Mouse (Mus musculus) brain, adult 2 months (tissue): ENCODE data around the gene Rsph6a.

Experiments used
- DNase-seq: peaks from one replicate; pipeline ENCODE4 v3.0.0; 2011; ENCODE audit warnings: low read depth, low spot score

Gene Rsph6a

DNA sequence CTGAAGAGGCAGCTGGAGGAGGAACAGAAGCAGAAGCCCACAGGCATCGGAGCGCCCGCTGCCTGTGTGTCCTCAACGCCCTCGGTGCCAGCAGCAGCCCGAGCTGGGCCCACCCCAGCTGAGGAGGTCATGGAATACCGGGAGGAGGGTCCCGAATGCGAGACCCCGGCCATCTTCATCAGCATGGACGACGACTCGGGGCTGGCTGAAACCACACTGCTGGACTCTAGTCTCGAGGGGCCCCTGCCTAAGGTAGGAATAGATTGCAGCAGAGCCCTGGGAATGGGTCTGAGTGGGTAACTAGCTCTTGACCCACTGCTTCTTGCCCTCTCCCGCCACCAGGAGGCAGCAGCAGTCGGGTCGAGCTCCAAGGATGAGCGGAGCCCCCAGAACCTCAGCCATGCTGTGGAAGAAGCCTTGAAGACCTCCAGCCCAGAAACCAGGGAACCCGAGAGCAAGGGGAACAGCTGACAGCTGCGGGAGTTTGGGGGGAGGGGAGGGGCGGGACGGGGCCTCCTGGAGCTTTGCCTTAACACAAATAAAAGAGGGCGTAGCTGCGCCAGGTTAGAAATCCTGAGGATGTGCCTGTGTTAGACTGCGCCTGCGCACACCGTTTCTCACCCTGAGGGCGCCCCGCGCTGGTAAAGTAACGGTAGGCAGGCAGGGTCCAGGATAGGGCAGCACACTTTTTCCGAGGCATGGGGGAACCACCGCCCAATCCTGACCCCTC, at the start of gene Rsph6a:
Gene Rsph6a, plus strand, starts transcription at position 644 of the 730 bp plus-strand sequence.
- DNase-seq, result peak; percentile 73

GRCm38 (mm10) chr7:19005417-19006121, 48.9 kb upstream of the Rsph6a start:
- no peak for DNase-seq

DNA sequence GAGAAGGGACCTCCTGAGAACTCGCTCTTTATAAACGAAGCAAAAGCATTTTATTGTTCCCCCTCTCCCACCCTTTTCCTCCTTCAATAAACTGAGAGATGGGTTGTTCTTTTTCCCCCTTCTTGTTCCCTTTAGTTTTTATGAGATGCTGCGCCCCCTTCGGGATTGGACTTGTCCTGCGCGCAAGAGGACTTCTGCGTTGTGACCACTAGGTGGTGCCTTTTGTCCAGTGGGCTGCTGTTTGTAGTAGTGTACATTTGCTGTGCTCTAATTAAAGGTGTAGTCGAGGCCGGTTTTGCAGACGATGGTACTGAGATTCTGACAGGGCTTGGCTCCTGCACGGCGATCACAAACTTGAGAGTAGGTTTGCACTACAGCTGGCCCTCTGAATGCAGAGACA, 48.0 kb upstream of the Rsph6a start:
- DNase-seq, result peak; percentile 95

- no peak for DNase-seq
Measured at GRCm38 (mm10) chr7:19007026-19007977, 47.2 kb upstream of the Rsph6a start.

GRCm38 (mm10) chr7:19010581-19010980, 43.9 kb upstream of the Rsph6a start:
- DNase-seq, result no peak

GRCm38 (mm10) chr7:19012025-19012621, 42.4 kb upstream of the Rsph6a start:
- no peak for DNase-seq

DNA sequence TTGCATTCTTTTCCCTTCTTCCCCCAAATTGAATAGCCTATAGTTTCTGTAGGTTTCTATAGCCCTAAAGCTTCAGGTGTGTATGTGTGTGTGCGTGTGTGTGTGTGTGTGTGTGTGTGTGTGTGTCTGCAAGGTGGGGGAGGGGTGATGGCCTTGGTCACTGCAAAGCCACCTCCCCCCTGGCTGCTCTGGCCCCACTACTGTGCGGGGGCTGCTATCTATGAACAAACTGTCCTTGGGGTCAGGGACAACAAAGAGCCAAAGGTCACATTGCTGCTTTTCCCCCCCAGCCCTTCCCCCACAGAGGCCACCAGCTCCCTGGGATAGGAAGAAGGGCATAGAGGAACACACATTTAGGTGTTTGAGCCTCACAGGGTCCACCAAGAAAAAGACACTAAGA, 41.6 kb upstream of the Rsph6a start:
- no peak for DNase-seq

DNA sequence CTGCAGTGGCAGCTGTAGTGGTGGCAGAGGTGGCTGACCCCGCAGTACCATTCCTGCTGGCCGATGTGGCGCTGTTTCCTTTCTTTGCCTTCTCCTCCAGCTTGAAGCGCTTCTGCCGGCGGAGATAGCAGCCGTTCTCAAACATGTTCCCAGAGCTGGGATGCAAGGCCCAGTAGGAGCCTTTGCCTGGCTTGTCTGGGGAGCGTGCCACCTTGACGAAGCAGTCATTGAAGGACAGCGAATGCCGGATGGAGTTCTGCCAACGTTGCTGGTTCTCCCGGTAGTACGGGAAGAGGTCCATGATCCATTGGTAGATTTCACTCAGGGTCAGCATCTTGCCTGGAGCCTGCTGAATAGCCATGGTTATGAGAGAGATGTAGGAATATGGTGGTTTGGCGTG, 40.0 kb upstream of the Rsph6a start:
- no peak for DNase-seq

- no peak for DNase-seq
Measured at GRCm38 (mm10) chr7:19016042-19016441, 38.4 kb upstream of the Rsph6a start.

- no peak for DNase-seq
Measured at GRCm38 (mm10) chr7:19017909-19018308, 36.6 kb upstream of the Rsph6a start.

DNA sequence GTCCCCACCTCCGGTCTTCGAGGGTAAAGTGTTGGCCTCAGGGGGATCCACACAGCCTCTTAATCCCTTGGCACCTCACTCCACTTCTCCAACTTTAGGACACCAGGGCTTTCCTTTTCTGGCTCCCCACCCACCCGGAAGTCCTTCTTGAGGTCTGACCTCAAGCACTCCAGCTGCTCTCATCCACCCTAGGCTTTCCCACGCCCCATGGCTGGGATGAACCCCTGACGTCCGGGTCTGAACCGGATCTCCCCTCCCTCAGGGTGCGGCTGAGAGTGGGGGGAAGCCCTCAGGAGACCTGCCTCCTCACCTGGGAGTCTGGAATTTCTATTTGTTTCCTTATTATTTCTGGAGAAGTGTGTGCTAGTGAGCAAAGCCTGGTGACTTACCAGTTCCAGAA, 33.4 kb upstream of the Rsph6a start:
- no peak for DNase-seq

- DNase-seq, result no peak
Measured at GRCm38 (mm10) chr7:19022189-19022958, 32.1 kb upstream of the Rsph6a start.

GRCm38 (mm10) chr7:19023357-19023814, 31.1 kb upstream of the Rsph6a start, which contains the start of gene Foxa3:
Foxa3 (minus strand) TSS chr7:19023538.
- no peak for DNase-seq

GRCm38 (mm10) chr7:19024096-19024506, 30.4 kb upstream of the Rsph6a start, which contains the start of gene Sympk:
Sympk (plus strand) TSS chr7:19024377.
- peak; percentile 98 for DNase-seq

DNA sequence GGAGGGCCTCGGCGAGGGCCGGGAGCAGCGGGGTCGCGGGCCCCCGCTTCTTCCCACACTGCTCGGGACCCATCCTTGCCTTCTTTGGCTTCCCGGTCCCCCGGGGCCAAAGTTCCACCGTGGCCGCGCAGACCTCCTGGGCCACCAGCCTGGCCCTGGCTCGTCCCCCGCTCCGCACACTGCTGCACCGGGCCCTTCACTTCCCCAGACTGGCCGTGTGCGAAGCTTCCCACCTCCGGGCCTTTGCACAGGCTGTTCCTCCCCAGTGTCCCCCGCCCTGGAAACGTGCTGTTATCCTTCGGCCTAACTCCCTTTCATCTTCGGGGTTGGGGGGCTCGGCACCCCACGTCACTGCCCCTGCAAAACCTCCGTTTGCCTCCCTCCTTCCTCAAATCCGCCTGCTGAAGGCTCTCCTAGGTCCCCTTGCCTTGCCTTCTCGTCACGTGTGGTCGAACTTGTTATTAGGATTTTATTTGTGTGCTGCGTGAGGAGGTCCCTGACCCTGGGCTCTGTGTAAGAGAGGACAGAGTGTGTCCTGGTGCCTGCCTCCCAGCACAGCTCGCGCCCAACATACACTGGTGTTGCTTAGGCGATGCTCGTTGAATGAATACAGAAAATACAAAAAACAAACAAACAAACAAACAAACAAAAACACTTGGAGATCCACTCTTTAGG, 29.8 kb upstream of the Rsph6a start:
- no peak for DNase-seq

DNA sequence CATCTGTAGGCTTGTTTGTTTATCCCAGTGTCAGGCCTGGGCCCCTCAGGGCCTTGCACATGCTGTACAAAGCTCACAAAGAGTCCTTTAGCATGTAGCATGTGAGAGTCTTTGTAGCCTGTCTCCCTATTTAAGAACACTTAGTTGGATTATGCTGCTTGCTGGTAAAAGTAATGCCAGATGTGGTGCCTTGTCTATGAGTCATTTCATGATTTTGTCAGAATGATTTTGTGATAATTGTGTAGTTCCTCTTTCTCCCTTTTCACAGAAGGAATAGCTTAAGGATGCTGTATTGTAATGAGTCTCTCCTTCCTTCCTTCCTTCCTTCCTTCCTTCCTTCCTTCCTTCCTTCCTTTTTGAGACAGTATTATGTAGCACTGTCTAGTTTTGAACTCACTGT, 26.4 kb upstream of the Rsph6a start:
- no peak for DNase-seq

- peak; percentile 68 for DNase-seq
Measured at GRCm38 (mm10) chr7:19029084-19029653, 25.3 kb upstream of the Rsph6a start.

DNA sequence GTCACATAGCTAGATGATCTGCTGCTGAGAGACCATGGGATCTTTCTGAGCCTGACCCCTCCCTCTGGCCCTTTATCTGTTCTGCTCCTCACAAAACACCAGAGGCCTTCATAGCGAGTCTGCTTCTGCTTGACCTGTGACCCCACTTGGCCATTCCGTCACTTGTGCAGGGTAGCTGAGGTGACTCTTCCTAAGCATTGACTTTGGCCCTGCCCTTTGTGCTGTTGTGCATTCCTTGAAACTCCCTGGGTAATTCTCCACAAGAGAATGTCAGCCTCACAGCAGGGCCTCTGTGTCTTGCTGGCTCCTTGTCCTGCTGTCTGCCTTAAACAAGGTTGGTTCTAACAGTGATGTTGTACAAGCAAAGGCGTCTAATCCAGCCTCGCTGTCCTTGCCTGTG, 22.8 kb upstream of the Rsph6a start:
- no peak for DNase-seq

GRCm38 (mm10) chr7:19044616-19045015, 9.9 kb upstream of the Rsph6a start:
- no peak for DNase-seq
